Mouse (Mus musculus) CD4-positive helper T cell, adult 2 months (primary cell): Measurements from ENCODE around the gene Egfl7.

ENCODE experiments used
- DNase-seq: peaks from one replicate; pipeline ENCODE4 v3.0.0-alpha.2; 2012; ENCODE audit warnings: low read depth, missing footprints, low spot score

Egfl7 gene

DNA sequence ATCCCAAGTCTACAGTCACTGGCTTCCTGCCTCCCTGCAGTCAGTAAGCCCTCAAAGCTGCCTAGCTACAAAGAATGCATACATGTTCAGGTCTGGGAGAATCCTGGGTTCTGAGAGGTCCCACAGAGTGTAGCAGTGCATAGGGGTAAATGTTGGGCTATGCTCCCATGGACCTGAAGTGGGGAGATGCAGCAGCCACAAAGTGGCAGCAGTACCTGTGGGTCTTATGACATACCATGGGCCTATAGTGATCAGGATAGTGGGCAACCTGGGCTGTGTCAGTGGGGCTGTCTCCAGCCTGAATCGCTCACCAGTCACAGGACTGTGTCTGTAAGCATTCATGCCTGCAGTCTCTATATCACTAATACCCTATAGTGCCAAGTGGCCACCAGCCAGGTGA is at the start of gene Egfl7:
Gene Egfl7 (plus strand): TSS at position 301 of the 400 bp plus-strand sequence.
- DNase-seq, result no peak

DNA sequence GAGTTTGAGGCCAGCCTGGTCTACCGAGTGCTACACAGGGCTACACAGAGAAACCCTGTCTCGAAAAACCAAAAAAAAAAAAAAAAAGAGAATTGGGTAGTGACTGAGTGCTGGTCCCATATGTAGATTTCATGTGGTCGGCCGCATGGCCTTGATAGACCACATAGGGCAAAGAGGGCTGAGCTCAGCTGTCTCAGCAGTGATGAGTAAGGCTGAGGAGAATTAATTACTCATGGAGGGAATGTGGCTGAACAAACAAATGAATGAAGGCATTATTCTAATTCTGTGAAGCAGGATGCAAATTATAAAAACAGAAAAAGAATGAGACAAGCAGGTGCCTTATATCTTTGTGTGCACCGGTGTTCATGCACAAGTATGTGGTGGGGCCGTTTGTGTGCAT is 48.0 kb upstream of the Egfl7 start:
- no peak for DNase-seq

DNA sequence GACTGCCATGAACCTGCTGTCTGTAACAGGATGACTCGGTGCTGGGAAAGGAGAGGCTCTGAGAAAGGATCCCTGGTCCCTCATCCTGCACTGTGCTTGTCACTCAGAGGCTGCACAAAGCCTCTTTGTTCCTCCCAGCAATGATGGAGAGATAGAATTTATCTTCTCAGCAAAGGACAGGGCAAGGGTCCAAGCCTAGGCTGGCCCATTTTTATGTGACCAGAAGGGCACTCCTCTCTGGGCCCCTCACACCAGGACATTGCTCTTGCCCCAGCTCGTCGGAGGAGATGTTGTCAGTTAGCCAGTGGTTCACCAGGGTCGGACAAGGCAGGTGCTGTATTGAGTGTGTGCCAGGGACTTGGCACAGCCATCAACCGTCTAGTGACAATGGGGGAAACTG is 46.6 kb upstream of the Egfl7 start:
- DNase-seq, result no peak

DNA sequence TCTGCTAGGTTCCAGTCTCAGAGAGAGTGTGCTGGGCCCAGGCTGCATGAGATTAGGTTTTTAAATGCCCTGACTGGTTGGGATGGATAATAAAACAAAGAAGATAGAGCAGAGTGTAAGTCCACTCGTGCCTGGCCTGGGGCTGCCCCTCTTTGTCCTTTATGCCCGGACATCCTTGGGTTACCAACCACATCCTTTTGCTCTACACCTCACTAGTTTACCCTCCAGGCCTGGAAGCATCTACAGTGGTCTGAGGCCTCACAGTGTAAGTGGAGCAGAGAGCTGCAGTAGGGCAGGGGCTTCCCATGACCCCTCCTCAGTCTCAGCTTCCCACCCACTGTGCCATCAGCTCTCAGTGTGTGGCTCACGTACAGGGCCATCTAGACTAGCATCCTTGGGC is 45.7 kb upstream of the Egfl7 start:
- DNase-seq, result no peak

DNA sequence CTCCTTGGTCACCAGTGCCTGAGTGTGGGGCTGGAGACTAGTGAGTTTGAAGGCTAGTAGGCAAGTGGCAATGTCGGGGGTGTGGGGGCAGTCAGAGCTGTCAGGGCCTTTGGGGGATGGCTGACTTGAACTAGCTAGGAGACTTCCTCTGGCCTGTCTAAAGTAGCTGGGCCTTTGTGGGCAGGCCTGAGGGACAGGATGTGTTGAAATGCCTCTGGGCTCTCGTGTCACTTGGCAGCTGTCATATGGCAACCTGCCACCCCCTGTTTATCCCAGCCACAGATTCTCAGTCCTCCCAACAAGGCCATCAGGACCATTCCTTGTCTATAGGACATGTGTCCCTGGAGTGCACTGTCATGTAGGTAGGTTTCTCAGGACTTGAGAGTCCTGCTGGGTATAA is 45.2 kb upstream of the Egfl7 start:
- DNase-seq, result no peak

DNA sequence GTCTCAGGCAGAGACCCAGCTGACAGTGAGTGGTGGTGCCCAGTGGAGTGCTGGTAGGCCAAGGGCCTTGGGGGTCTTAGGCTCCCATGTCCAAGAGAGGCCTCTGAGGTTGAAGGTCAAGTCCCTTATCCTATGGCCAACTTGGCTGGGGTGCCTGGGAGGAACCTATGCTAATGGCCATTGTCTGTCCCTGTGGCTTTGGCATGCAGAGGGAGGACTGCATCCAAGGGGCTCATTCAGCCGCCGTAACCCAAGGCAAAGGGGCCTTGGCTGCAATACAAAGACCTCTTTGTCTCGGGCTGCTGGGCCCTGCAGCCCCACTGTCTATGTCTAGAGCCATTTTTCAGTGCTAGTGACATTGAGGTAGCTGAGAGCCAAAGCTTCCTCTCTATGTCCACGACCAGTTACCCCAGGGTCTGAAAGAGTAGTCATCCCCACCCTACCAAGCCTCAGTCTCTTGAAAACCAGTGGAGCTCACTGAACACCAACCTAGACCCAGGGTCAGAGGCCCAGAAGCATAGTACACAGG is 44.2 kb upstream of the Egfl7 start:
- no peak for DNase-seq

DNA sequence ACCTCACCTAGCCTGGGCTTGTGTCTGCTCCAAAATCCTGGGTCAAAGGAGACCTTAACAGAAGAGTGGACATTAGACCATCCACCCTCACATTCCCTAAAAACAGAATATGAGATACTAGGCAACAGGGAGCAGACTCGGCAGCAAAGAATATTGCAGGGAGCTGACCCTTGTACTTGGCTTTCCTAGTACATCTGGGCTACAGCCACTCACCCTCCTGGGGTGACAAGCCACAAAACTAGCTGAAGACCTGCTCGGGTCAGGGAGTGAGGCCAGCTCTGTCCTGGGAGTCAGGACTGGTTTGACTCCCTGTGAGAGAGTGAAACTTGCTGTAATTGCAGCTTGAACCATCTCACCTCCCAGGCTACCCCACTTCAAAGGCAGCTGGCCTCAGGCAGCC is 40.3 kb upstream of the Egfl7 start:
- DNase-seq, result no peak

DNA sequence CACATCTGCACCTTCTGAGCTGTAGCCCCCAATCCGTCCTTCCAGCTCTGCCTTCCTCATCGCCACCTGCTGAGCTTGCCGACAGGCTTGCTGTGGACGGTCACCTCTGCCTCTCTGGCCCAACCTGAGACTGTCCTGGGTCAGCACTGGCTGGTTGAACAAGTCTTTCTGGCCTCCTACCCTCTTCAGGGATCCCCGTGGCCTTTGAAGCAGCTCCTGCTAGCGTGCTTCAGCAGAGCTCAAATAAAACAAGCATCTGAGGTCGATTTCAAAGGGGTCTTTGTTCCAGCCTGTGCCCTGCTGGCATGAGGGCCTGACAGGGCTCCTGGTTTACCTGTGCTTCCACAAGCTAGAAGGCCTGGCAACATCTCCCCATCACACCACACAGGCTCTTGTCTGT is 39.1 kb upstream of the Egfl7 start:
- no peak for DNase-seq

DNA sequence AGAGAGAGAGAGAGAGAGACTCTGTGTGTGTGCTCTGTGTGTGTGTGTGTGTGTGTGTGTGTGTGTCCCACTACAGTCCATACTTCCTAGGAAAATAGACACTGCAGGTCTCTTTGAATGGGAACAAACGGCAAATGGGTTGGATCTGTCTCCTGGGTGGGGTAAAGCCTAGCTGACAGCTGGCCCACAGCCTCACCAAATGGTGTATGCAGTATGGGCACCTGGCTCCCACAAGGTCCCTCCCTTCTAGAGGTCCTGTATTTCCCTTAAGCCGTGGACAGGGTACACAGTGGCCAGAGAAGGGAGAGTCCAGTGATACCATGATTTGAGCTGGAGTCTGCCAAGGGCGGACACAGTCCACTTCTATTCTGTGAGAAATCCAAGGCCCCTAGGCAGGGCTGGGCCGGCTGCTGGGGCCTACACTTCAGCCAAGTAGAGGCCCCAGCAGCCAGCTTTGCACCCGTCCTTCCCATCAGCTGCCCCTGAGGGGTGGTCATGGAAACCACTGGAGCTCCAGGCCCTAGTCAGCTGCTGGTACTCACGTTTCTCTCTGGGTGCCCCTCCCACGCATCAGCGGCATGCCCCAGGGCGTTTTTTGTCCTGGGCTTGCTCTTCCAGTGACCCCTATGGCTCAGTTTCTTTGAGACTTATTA is 38.4 kb upstream of the Egfl7 start:
- no peak for DNase-seq

DNA sequence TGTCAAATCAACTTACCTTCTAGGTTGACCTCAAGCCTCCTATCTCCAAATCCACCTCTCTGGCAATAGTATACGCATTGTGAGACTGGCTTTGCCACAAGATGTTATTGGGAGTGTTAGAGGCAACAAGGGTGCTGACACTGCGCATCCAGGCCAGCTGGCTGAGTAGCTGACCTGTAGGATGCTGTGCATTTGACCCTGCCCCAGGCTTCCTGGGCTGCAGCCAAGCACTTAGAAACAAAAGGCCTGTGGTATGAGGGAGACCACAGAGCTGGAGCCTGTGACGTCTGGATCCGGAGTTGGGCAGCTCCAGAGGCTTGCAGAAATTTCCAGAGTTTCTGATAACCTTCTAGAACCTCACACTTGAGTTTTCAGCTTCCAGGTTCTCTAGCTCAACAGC is 36.7 kb upstream of the Egfl7 start:
- no peak for DNase-seq

DNA sequence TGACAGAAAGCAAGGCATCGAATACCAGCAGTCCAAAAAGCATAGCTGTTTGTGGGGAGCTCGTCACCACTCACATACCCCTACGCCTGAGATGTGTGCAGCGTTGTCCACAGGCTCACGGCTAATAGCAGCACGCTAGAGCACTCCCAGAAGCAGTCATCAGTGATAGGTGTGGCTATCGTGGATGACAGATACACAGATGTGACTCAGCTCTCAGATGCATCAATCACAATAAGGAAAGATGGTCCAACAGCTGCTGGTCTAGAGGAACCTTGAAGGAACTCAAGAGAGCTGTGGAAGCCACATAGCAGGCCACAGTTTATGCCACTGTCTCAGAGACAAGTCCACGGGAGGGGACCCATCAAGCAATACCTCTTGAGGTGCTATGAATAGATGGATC is 36.0 kb upstream of the Egfl7 start:
- DNase-seq, result no peak

DNA sequence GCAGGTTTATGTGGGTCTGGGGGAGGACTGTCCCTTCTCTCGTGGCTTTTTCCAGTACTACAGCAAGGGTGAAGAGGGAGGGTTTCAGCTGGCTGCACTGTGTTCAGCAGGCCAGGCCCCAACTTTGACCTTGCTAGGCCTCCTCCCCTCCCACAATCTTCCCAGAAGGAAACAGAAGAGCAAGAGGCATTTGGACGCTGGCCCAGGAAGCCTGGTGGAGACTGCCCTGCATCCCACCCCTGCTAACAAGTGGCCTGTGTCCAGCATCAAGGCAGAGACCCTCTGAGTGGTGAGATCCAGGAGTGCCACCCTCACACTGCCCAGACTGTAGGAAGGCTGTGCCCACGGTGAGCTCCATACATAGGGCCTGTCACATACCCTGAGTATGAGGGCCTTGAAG is 35.5 kb upstream of the Egfl7 start:
- no peak for DNase-seq

DNA sequence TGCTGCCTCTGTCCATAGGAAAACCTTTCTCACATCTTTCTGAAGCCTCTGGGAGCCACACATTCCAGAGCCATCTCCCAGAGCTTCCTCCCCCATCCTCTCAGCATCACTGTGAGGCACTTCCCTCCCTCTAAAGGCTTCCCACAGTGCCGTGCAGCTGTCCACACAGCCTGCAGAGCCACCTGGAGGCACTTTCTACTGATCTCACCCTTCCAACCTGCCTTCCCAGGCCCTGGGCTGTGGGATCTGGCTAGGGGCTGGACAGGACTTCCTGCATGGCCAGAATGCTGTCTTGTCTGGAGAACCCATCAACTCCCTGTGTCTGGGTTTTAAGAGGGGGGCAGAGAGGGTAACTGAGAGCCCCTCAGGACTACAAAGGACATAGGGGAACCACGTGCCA is 32.3 kb upstream of the Egfl7 start:
- DNase-seq, result no peak

DNA sequence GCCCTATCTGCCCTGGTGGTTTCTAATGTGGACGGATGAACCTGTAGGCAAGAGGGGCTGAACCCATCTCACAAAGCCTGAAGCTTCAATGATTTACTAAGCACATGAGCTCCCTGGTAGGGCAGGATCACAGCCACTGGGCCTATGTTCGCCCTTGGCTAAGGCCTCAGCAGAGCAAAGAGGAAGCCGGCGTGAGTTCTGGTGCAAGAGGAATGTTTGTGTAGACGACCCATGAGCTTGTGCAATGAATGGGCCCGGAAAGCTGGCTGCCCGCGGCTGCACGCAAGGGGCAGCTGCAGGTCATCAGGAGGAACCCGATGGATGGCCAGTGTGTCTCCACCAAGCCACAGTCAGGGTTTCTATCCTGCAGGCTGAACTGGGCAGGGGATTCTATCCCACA is 30.0 kb upstream of the Egfl7 start:
- no peak for DNase-seq

DNA sequence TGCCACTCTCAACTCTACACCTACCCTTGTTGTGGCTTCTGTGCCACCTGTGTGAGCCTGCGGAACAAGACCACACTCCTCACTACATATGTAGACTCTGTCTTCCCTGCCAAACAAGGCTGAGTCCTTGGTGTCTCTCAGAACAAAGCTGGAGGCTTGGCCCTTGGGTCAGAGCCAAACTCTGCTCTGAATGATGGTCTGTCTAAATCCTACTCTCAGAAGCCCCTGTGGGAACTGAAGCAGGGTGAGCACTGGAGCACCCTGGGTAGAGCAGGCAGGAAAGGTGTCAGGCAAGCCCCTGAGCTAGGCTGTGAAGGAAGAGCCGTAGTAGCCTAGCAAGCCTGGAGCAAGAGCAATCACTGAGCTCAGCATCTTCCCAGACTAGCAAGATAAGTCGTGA is 29.6 kb upstream of the Egfl7 start:
- DNase-seq, result no peak

DNA sequence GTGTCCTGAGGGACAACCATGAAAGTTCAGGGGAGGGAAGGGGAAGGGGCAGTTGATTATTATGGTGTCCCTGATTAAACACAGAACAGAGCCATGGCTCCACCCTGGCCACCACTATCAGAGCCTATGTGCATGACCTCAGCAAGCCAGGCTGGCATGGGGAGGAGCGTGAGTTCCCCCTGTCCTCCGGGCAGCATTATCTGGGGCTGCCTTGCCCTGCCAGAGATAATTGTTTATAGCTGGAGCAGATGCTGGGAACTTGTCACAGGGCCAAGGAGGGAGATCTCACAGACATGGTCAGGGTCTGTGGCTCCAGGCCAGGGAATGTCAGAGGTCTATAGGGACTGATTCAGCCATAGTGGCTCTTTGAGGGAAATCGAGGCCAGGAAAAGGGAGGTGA is 29.0 kb upstream of the Egfl7 start:
- DNase-seq, result no peak

DNA sequence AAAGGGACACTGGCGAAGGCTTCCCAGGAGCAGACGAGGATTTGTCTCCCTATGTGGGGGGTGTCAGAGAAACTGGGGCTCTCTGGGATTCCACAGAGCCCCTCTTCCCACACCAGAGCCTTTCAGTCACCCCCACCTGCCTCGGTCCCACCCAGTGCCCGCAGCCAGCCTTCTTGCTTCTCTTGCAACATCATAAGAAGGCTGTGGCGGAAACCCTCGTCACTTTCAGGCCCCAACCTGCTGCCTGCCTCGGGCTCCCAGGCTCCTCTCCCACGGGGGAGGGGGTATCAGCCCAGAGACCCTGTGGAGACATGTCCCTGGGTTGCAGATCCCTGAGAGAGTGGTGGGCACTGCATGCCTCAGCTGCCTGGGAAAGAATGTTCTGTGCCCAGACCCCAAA is 28.4 kb upstream of the Egfl7 start:
- no peak for DNase-seq

DNA sequence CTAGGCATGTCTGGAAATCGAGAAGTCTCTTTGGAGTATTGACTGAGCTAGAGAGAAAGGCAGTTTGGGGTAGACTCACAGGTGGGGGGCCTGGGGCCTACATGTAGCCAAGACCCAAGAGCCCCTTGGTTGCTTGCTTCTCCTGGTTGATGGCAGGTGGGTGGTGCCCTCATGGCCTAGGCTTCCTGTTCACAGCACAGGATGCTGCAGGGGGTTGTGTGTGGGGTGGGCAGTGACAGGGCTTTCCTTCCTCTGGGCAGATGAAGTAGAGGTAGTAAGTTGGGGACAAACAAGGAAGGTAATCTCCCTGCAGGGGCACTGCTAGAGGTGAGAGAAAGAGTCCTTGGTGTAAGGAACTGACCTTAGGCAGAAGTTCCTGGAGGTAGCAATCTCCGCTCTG is 27.7 kb upstream of the Egfl7 start:
- DNase-seq, result peak; percentile 19

DNA sequence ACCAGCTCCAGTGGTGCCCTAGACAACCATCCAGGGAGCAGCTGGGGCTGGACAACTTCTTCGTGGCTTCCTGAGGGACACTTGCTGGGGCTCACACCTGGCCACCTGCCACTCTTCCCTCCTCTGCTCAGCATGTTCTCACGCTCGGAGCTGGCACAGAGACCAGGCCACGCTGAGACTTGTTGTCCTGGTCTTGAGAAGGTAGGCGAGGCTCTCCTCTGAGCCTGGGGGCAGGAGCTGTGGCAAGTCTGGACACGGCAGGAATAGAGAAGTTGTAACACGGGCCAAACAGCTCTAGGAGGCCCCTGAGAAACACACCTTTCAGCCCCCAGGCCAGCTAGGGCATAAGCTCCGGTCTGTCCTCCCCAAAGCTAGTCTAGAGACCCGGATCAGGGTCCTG is 25.9 kb upstream of the Egfl7 start:
- no peak for DNase-seq

DNA sequence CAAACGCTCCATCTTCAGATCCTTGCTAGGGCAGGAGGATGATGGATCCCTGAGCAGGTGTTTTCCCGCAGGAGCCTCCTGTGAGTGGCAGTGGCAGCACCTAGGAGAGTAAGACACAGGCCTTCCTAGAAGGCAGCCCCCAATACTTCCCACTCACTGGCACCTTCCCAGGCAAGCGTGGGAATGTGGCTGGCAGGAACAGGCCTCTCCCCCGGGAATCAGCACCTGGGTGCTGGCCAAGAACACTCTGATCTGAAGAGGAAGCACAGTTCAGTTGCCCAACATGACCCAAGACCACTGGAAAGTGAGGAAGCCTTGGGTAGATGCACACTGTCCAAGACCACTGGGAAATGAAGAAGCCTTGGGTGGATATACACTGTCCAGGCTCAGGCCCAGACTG is 24.7 kb upstream of the Egfl7 start:
- DNase-seq, result no peak

DNA sequence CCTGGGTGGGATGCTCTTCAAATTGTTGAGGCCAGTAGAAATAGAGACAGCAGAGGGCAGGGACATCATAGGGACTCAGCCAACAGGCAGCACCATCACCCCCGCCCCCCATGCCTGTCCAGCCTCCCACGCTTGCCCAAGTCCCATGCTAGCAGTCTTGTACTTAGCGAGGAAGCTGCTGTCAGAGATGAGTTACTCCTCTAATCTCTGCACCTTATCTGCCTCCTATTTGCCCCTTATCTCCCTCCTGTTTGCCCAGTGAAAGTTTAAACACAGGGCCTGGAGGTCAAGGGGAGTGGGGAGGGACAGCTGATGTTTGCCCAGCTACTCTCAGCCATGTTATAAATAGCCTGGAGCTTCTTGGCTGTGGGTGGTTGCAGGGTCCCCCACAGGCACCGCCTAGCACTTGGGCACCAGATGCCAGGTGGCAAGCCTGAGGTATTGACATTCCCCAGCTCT is 23.2 kb upstream of the Egfl7 start:
- no peak for DNase-seq

DNA sequence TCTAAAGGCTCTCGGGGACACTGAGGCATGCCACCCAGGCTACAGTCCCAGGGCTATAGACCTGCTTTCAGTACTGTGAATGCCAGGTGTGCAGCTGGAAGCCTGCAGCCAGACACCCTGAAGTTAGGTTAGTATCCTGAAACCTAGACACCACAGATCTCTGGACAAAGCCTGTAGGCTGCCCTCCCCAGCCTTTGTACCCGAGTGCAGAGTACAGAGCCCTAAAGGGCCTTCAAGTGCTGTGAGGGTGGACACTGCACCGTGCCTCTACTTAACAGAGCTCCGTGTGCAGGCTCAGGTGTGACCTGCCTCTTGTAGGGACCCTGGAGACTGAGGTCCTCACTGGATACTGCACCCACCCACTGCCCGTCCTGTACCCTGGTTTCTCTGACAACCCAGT is 19.3 kb upstream of the Egfl7 start:
- DNase-seq, result no peak

DNA sequence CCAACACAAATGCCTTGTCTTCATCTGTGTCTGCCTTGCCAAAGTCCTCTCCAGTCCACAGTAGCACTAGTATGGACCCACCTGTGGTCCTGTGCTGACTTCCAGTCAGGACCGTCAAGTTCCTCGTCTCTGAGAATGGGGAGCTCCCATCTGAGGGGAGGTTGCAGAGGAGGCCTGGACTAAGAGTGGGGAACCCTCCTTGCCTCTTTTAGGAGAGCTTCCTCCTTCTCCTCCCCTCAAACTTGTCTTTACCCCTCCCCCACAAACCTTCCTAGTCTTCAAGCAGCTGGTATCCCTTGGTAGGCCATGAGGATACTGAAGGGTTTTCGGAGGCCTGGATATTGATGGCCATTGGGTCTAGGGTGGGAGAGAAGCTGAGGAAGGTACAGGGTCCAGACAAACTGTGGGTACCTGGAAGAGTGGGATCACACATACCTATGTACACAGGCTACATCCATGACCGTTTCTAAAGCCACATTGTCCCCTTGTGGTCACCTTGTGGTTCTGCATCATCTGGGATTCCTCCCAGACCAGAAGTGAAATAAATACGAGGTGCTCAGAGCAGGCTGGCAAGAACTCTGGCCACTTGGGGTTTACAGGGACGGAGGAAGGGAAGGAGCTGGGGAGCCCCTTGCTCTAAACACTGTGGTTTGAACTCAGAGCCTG is 18.3 kb upstream of the Egfl7 start:
- DNase-seq, result peak; percentile 44

DNA sequence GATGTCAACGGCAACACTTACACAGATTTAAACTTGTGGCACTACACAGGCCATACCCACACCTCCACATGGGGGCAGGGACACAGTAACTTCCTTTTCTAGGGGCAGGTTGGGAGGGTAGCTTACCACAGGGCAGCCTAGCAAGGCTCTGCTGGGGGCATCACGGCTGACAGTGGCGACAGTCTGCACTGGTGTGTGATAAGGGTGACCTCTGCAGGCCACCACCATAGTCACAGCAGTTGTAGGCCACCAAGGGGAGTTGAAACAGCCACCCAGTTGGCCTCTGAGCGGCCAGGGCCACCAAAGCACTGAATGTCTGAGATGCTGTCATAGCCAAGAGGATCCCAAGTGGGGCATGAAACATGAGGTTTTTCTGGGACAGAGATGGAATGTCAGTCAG is 13.6 kb upstream of the Egfl7 start:
- peak; percentile 68 for DNase-seq
